Mouse (Mus musculus): ENCODE measurements around the gene Sim1.

Gene Sim1

DNA sequence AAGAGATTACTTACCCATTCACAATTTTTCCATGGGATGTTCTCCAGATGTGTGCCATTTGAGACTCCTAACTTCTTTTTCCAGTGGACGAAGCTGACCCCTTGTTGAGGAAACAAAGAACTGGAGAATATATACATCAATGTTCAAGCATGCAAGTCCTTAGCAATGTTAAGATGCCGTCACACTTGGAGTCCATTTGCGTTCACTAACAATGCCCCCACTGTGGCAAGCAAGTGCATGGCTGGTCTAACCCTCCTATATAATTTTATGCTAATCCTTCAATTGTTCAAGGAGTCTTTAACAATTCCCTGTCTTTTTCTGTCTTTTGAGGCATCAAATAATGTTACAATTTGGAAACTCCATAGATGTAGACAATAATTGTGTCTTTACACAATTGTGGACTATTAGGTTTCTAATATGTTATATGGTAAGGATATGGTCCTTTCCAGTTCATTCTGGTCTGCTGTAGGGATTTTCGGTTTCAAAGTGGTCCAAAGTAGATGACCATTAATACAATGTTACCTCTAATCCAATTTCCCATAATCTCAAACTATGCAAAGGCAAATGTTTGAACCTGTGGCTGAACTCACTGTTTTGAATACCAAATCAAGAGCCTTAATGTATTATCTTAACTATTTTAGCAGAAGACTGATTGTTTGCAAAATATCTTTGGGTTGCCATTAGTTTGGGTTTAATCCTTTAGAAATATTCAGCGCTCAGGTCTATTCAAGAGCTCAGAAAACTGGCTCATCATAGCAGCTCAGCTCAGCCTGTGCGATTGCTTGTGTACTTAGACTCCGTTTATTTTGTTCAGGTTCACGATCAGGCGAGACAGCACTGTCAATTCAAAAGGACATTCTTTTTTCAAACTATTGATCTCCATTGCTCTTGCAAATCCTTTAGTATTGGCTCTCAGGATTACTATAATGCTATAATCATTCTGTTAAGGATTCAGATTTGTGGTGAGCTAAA, 129.0 kb downstream of the Sim1 start:
- in situ Hi-C loops (cut with MboI, MseI): no loop called here

Data from T-helper 17 cell (primary cell).